Mouse (Mus musculus): Measurements from ENCODE around the gene Sh3tc1. TPM values are rescaled to one million over a fixed set of nuclear protein-coding genes. Genes with fewer than 3 reads are reported as not detected.

The Sh3tc1 gene
- polyA plus RNA-seq, 1 experiment from 2014 or later, result 10.4 TPM

DNA sequence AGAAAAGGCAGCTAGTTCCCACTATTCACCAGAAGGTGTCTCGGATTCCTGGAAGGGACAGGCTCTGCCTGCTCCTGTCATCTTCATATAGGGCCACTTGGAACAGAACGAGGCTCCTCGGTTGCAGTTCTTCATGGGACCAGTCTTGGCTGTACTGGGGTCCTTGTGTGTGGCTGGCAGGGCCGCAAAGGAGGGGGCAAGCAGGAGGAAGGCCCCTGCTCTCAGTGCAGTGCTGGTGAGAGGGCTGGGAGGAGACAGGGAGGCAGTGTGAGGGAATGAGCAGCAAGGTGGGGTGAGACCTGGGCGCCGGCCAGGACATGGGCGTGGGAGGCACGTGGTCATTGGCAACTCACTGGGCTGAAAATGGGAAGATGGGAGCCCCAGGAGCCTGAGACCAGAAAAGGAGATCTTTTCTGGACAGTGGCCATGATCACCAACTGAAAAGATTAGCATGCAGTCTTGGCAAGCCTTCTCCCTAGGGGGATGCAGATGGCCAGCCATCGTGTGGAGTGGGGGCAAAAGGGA lies 77.7 kb downstream of the Sh3tc1 start:
- no peak for ATAC-seq (ENCODE audit: insufficient number of reproducible peaks, low FRiP score)
- Histone ChIP-seq H3K9me3 (replicated peaks) (no peaks in the 10 kb centered on the region), H3K4me1 (replicated peaks) (peaks cover 17% of the 10 kb centered on the region), H3K36me3 (no peaks in the 10 kb centered on the region), H3K27ac (ENCODE audit: poor library complexity, severe bottlenecking) (no peak overlapping the region), H3K4me2 (no peak overlapping the region), H3K9ac (no peak overlapping the region), H3K27me3 (replicated peaks) (peaks cover 9% of the 10 kb centered on the region; the same call in 1 of the 2 replicates), H3K4me3 (no peak overlapping the region)
- 76% methylated on average over 9 of the region's 9 CpGs for WGBS

DNA sequence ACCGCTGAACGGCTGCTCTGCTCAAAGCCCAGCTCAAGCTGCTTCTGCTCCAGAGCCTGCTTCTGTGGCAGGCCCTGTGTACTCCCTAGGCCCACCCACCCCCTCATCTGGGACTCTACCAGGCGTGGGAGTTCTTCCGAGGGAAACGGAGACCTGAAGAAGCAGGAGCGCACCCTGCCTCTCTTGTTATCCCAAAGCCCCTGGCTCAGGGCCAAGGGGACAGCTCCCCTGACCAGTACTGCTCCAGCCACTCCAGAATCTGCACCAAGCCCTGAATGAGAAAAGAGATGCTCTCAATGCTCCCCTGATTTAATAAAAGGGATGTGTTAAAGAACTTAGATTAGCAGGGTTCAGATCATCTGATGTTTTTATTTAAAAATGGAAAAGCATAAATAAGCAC lies 78.6 kb downstream of the Sh3tc1 start:
- Histone ChIP-seq H3K9me3 (replicated peaks) (no peaks in the 10 kb centered on the region), H3K27me3 (replicated peaks) (peaks cover 9% of the 10 kb centered on the region; the same call in 1 of the 2 replicates), H3K4me2 (no peak overlapping the region), H3K9ac (no peak overlapping the region), H3K36me3 (no peaks in the 10 kb centered on the region), H3K4me3 (no peak overlapping the region), H3K4me1 (replicated peaks) (peaks cover 13% of the 10 kb centered on the region), H3K27ac (ENCODE audit: poor library complexity, severe bottlenecking) (no peak overlapping the region)
- ATAC-seq (ENCODE audit: insufficient number of reproducible peaks, low FRiP score), result no peak
- 59% methylated on average over 6 of the region's 6 CpGs for WGBS

DNA sequence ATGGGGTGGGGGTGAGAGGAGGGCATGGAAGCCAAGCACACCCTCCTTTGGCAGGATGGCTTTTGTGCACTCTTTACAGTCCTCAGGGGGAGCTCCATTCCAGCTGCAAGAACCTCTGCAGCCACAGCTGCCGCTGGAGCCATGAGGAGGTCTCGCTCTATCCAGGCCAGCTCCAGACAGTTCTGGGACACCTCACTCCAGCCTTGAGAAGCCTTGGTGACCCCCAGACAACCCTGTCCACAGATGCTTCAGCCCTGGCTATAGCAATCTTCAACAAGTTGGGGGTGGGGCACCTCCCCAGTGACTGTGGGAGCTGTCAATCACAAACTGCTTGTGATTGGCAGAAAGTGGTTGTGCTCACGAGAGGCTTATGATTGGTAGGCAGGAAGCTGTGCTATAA lies 80.3 kb downstream of the Sh3tc1 start:
- H3K27ac ChIP-seq (ENCODE audit: poor library complexity, severe bottlenecking), result no peak overlapping the region
- ATAC-seq (ENCODE audit: insufficient number of reproducible peaks, low FRiP score), result no peak
- H3K27me3 ChIP-seq (replicated peaks), result peaks cover 5% of the 10 kb centered on the region; the same call in 1 of the 2 replicates
- H3K9me3 ChIP-seq (replicated peaks), result no peaks in the 10 kb centered on the region
- no peaks in the 10 kb centered on the region for H3K36me3 ChIP-seq
- no peak overlapping the region for H3K4me3 ChIP-seq
- H3K9ac ChIP-seq, result no peak overlapping the region
- 58% methylated on average over 3 of the region's 3 CpGs for WGBS
- no peak overlapping the region for H3K4me2 ChIP-seq
- H3K4me1 ChIP-seq (replicated peaks), result peaks cover 13% of the 10 kb centered on the region

DNA sequence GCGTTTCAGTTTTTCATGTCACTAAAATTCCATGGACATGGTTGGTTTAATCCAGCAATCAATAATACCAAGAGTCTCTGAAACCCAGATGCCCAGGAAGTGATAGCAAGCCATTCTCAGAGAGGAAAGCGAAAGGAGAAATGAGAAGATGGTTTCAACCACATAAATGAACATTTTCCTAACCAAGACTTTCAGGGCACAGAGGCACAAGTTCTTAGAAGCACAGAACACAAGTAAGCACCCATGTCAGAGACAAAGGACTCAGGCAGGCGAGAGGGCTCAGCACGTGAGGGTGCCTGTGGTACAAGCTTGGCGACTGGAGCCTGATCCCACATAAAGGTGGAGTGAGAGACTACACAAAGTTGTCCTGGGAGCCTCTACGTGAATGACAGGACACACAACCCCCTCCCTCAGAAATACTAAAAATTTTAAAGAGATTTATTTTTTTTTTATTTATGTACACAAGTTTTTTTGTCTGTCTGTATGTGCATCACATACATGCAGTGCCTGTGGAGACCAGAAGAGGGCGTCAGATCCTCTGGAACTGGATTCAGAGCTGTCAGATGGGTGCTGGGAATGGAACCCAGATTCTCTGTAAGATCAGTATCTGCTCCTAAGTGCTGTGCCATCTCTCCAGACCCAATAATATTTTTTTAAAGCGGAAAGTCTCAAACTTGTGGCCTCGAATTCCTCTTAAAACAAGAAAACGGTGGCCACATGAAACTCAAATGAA lies 83.9 kb downstream of the Sh3tc1 start:
- no peak overlapping the region for H3K27ac ChIP-seq (ENCODE audit: poor library complexity, severe bottlenecking)
- 81% methylated on average over 10 of the region's 10 CpGs for WGBS
- no peak for ATAC-seq (ENCODE audit: insufficient number of reproducible peaks, low FRiP score)

DNA sequence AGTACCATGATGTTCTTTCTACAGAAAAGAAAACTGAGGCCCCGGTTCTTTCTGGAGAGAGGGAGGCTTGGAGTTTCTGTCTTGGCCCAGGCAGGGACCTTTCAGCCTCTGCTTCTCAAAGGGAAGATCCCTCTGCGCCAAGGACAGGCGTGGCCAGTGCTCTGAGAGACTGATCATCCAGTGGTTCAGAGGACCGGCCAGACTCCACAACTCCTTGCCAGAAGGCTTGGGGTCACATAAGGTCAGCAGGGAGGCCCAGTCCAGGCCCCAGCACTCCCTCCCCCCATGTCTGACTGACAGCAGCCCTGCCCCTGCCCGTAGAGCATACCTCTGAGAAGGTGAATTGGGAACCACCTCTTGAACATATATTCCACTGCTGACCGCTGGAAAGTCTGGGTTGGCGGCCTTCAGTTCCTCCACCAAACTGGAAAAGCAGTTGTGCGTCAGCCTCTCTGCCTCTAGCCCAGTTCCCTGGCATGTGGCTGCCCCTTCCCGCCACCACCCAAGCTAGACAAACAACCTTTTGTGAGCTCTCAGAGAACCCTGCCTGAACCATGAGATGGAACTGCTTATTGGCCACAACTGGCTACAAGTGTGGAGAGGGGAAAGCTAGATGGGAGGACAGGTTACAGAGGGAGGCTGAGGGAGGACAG lies 85.9 kb downstream of the Sh3tc1 start:
- Histone ChIP-seq H3K36me3 (no peaks in the 10 kb centered on the region), H3K4me3 (no peak overlapping the region), H3K27ac (ENCODE audit: poor library complexity, severe bottlenecking) (no peak overlapping the region), H3K9me3 (replicated peaks) (no peaks in the 10 kb centered on the region), H3K4me1 (replicated peaks) (peaks cover 3% of the 10 kb centered on the region), H3K9ac (no peak overlapping the region), H3K4me2 (no peak overlapping the region), H3K27me3 (replicated peaks) (no peaks in the 10 kb centered on the region)
- ATAC-seq (ENCODE audit: insufficient number of reproducible peaks, low FRiP score), result no peak
- WGBS, result 71% methylated on average over 9 of the region's 9 CpGs

More for the DNA sequence above, 83.9 kb downstream of the Sh3tc1 start:
- Histone ChIP-seq H3K4me3 (no peak overlapping the region), H3K4me2 (no peak overlapping the region), H3K36me3 (no peaks in the 10 kb centered on the region), H3K9me3 (replicated peaks) (no peaks in the 10 kb centered on the region), H3K27me3 (replicated peaks) (no peaks in the 10 kb centered on the region), H3K4me1 (replicated peaks) (peaks cover 12% of the 10 kb centered on the region), H3K9ac (no peak overlapping the region)

DNA sequence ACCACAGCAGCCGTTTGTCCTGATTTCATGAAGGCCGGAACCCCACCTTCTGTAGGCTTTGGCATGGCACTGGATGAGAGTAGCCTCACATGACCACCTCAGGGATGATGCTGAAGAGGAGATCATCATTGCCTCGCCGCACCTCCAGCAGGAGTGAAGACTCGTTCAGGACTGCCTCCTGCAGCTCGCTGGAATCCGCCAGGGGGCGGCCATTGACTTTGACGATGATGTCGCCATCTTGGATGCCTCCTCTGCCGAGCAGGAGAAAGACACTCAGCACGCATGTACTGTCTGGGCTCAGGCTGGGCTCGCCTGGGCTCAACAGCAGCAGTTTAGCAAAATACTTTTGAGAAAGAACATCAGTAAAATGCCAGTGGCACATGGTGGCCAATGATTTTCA lies 86.9 kb downstream of the Sh3tc1 start:
- ATAC-seq (ENCODE audit: insufficient number of reproducible peaks, low FRiP score), result no peak
- H3K4me3 ChIP-seq, result no peak overlapping the region
- WGBS, result 83% methylated on average over 13 of the region's 13 CpGs
- no peak overlapping the region for H3K4me2 ChIP-seq
- H3K9ac ChIP-seq, result no peak overlapping the region
- H3K4me1 ChIP-seq (replicated peaks), result peaks cover 3% of the 10 kb centered on the region
- no peaks in the 10 kb centered on the region for H3K36me3 ChIP-seq
- H3K27me3 ChIP-seq (replicated peaks), result no peaks in the 10 kb centered on the region
- H3K9me3 ChIP-seq (replicated peaks), result no peaks in the 10 kb centered on the region
- no peak overlapping the region for H3K27ac ChIP-seq (ENCODE audit: poor library complexity, severe bottlenecking)

DNA sequence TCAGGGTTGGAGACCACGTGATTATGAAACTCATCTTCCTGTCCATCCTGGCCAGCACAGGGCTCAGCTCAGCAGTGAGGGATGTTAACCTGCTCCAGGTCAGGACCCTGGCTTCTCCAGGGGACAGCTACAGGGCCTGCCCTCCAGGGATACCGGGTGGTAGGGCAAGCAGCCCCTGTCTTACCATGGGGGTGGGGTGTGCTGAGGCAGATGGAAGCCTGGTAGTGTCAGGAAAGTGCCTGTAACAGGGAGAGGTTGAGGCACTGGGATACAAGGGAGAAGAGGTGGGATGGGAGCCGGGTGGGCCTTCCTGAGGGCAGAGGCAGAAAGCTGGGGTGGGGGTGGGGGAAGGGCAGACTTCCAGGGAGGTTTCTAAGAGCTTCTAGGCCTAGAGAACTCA lies 87.5 kb downstream of the Sh3tc1 start:
- Histone ChIP-seq H3K4me3 (no peak overlapping the region), H3K27ac (ENCODE audit: poor library complexity, severe bottlenecking) (no peak overlapping the region), H3K27me3 (replicated peaks) (0 out of 2 replicates have a peak, but pooled peaks cover 5% of the 10 kb centered on the region), H3K4me1 (replicated peaks) (peaks cover 3% of the 10 kb centered on the region), H3K9me3 (replicated peaks) (no peaks in the 10 kb centered on the region), H3K9ac (no peak overlapping the region), H3K36me3 (no peaks in the 10 kb centered on the region), H3K4me2 (no peak overlapping the region)
- 0 out of 2 replicates have a peak, but pooled peaks have one; percentile 25 for ATAC-seq (ENCODE audit: insufficient number of reproducible peaks, low FRiP score)
- 81% methylated on average over 3 of the region's 3 CpGs for WGBS

DNA sequence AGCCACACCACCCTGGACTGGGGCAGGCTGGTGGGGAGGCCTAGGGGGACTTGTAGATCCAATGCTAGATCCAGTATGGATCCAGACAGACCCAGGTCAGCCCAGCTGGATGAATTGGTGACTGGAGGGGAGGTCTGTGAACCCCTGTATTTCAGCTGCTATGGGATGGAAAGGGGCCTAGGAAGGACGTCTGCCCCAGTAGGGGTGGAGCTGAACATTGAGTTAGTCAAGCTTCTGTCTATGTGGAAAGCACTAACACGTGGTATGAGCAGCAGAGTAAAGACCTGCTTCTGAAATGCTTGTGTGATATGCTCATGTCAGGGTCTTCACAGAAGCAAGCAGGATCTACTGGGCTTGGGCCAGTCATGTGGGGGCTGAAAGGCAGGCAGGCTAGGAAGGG lies 91.6 kb downstream of the Sh3tc1 start:
- H3K4me1 ChIP-seq (replicated peaks), result peaks cover 20% of the 10 kb centered on the region
- no peaks in the 10 kb centered on the region for H3K36me3 ChIP-seq
- 71% methylated on average over 2 of the region's 2 CpGs for WGBS
- no peak overlapping the region for H3K9ac ChIP-seq
- H3K4me3 ChIP-seq, result no peak overlapping the region
- no peaks in the 10 kb centered on the region for H3K9me3 ChIP-seq (replicated peaks)
- no peak overlapping the region for H3K4me2 ChIP-seq
- 0 out of 2 replicates have a peak, but pooled peaks cover 16% of the 10 kb centered on the region for H3K27me3 ChIP-seq (replicated peaks)
- H3K27ac ChIP-seq (ENCODE audit: poor library complexity, severe bottlenecking), result no peak overlapping the region
- no peak for ATAC-seq (ENCODE audit: insufficient number of reproducible peaks, low FRiP score)

DNA sequence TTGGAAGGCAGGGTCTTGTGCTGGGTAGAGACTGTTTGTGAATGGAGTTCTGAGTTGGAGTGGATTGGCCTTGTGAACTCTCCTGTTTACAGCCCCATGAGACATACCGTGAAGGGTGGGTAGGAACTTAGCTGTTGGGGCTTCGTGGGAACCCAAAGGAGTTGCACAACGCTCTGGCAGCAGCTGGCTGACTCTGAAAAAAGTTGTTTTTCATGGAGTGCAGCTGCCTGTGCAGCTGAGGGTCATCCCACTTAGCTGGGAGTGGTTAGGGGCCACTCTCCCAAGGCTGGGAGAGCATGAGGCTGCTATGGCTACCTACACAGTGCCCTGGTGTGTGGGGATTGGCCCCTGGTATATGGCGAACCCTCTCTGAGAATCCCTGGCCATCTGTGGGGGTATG lies 92.2 kb downstream of the Sh3tc1 start:
- no peak overlapping the region for H3K9ac ChIP-seq
- H3K4me3 ChIP-seq, result no peak overlapping the region
- no peak overlapping the region for H3K27ac ChIP-seq (ENCODE audit: poor library complexity, severe bottlenecking)
- H3K4me1 ChIP-seq (replicated peaks), result peaks cover 21% of the 10 kb centered on the region
- H3K36me3 ChIP-seq, result no peaks in the 10 kb centered on the region
- WGBS, result 75% methylated on average over 4 of the region's 4 CpGs
- 0 out of 2 replicates have a peak, but pooled peaks cover 17% of the 10 kb centered on the region for H3K27me3 ChIP-seq (replicated peaks)
- H3K9me3 ChIP-seq (replicated peaks), result no peaks in the 10 kb centered on the region
- ATAC-seq (ENCODE audit: insufficient number of reproducible peaks, low FRiP score), result no peak
- H3K4me2 ChIP-seq, result no peak overlapping the region
